Mouse (Mus musculus): ENCODE results near the gene Klhdc8b. TPM values are rescaled to one million over a fixed set of nuclear protein-coding genes. Genes with fewer than 3 reads are reported as not detected.

The Klhdc8b gene
- total RNA-seq, 4 experiments from 2014 or later: 22.0 to 32.0 (median 24.2) TPM

Other genes with a start within 250 kb of the Klhdc8b start
- 10 to 100 TPM; 70.4 to 75.9 (median 73.9) TPM for gene Dag1, start 197.6 kb downstream of the Klhdc8b start, total RNA-seq (2022)
- 100 to 1,000 TPM; 106 to 131 (median 116) TPM for gene Nicn1, start 171.2 kb downstream of the Klhdc8b start, total RNA-seq (2022)
- 10 to 100 TPM; 30.1 to 37.2 (median 34.8) TPM for gene Amt, start 164.7 kb downstream of the Klhdc8b start, total RNA-seq (2022)
- 100 to 1,000 TPM; 157 to 186 (median 166) TPM for gene Rhoa, start 155.5 kb downstream of the Klhdc8b start, total RNA-seq (2022)
- gene Tcta, start 155.4 kb downstream of the Klhdc8b start, total RNA-seq (2022): 10 to 100 TPM; 31.7 to 39.2 (median 36.8) TPM
- 100 to 1,000 TPM in 1 of 4 experiments, 10 to 100 TPM in 3; 57.7 to 113 (median 78.2) TPM for gene Gpx1, start 122.7 kb downstream of the Klhdc8b start, total RNA-seq (2022)
- 100 to 1,000 TPM; 102 to 124 (median 112) TPM for gene Usp4, start 113.7 kb downstream of the Klhdc8b start, total RNA-seq (2022)
- 1 to 10 TPM; 1.3 to 2.1 (median 1.9) TPM for gene 1700102P08Rik, start 68.8 kb downstream of the Klhdc8b start, total RNA-seq (2022)
- gene Ccdc36, start 33.1 kb downstream of the Klhdc8b start, total RNA-seq (2022): under 1 TPM; 0.11 to 0.26 (median 0.15) TPM
- gene BC048562, start 25.1 kb downstream of the Klhdc8b start, total RNA-seq (2022): not detected
- gene Ccdc71, start 1.1 kb downstream of the Klhdc8b start, total RNA-seq (2022): 10 to 100 TPM; 31.3 to 44.7 (median 36.6) TPM
- 10 to 100 TPM; 28.9 to 46.8 (median 34.7) TPM for gene Lamb2, start 18.2 kb upstream of the Klhdc8b start, total RNA-seq (2022)
- gene Usp19, start 29.0 kb upstream of the Klhdc8b start, total RNA-seq (2022): 100 to 1,000 TPM; 144 to 189 (median 157) TPM
- 10 to 100 TPM; 84.0 to 96.5 (median 89.4) TPM for gene Qars, start 46.1 kb upstream of the Klhdc8b start, total RNA-seq (2022)
- 100 to 1,000 TPM; 141 to 150 (median 146) TPM for gene Qrich1, start 55.2 kb upstream of the Klhdc8b start, total RNA-seq (2022)
- 10 to 100 TPM; 53.1 to 59.5 (median 58.0) TPM for gene Impdh2, start 98.7 kb upstream of the Klhdc8b start, total RNA-seq (2022)
- 10 to 100 TPM; 63.7 to 73.3 (median 70.0) TPM for gene Ndufaf3, start 105.9 kb upstream of the Klhdc8b start, total RNA-seq (2022)
- 100 to 1,000 TPM in 1 of 4 experiments, 10 to 100 TPM in 3; 89.4 to 104 (median 95.7) TPM for gene Dalrd3, start 108.3 kb upstream of the Klhdc8b start, total RNA-seq (2022)
- 100 to 1,000 TPM; 123 to 146 (median 129) TPM for gene Wdr6, start 117.2 kb upstream of the Klhdc8b start, total RNA-seq (2022)
- 10 to 100 TPM; 92.9 to 99.1 (median 97.8) TPM for gene P4htm, start 136.1 kb upstream of the Klhdc8b start, total RNA-seq (2022)
- gene Arih2, start 187.8 kb upstream of the Klhdc8b start, total RNA-seq (2022): 10 to 100 TPM; 49.4 to 60.4 (median 54.9) TPM
- gene Slc25a20, start 200.5 kb upstream of the Klhdc8b start, total RNA-seq (2022): 10 to 100 TPM; 14.3 to 17.4 (median 16.6) TPM
- 10 to 100 TPM; 41.1 to 58.2 (median 50.9) TPM for gene Prkar2a, start 227.7 kb upstream of the Klhdc8b start, total RNA-seq (2022)